Mouse (Mus musculus): Measurements from ENCODE around the gene Fam173a. TPM values are rescaled to one million over a fixed set of nuclear protein-coding genes. Genes with fewer than 3 reads are reported as not detected.
A peak's percentile ranks its signal among the peaks of the same experiment; 100 is the strongest.

The Fam173a gene
- 72.6 and 82.3 TPM in 2 replicates for polyA plus RNA-seq (2014; fragmentation: Nextera tagmentation; extraction: Ambion mirVana)

- Histone ChIP-seq H3K9ac (ENCODE audit: low read length) (peak within 1 kb of the TSS; percentile 72), H3K4me3 (ENCODE audit: low read depth, low read length) (peak within 1 kb of the TSS; percentile 65), H3K27ac (ENCODE audit: low read depth, low read length) (peak within 1 kb of the TSS; percentile 93), H3K4me2 (ENCODE audit: low read length) (peak within 1 kb of the TSS; percentile 95), H3K9me3 (replicated peaks; ENCODE audit: control insufficient read depth, low read length) (no peaks in the 10 kb centered on the region), H3K36me3 (ENCODE audit: control insufficient read depth, insufficient read depth, low read length) (peaks cover 19% of the 10 kb centered on the region), H3K4me1 (ENCODE audit: control insufficient read depth, insufficient read depth, low read length) (peaks cover 41% of the 10 kb centered on the region), H3K27me3 (replicated peaks; ENCODE audit: control insufficient read depth, insufficient read depth, low read length) (no peaks in the 10 kb centered on the region)
- DNase-seq (ENCODE audit: low spot score) (peak; percentile 85), ATAC-seq (peak; percentile 63)
- 0% methylated on average over 14 of the region's 14 CpGs for WGBS
Observed at GRCm38 (mm10) chr17:25792615-25793014, at the start of gene Fam173a. Fam173a (minus strand) TSS chr17:25792901.

- Histone ChIP-seq H3K36me3 (ENCODE audit: control insufficient read depth, insufficient read depth, low read length) (peaks cover 49% of the 10 kb centered on the region), H3K27ac (ENCODE audit: low read depth, low read length) (no peak within 1 kb of the TSS), H3K9ac (ENCODE audit: low read length) (no peak within 1 kb of the TSS), H3K27me3 (replicated peaks; ENCODE audit: control insufficient read depth, insufficient read depth, low read length) (no peaks in the 10 kb centered on the region), H3K4me1 (ENCODE audit: control insufficient read depth, insufficient read depth, low read length) (peaks cover 21% of the 10 kb centered on the region), H3K4me3 (ENCODE audit: low read depth, low read length) (no peak within 1 kb of the TSS), H3K9me3 (replicated peaks; ENCODE audit: control insufficient read depth, low read length) (no peaks in the 10 kb centered on the region), H3K4me2 (ENCODE audit: low read length) (no peak within 1 kb of the TSS)
- DNase-seq (ENCODE audit: low spot score) (no peak), ATAC-seq (no peak)
- 94% methylated on average over 22 of the region's 22 CpGs for WGBS
Observed at GRCm38 (mm10) chr17:25841117-25841880, 48.6 kb upstream of the Fam173a start, which contains the start of gene Gm20683. Gm20683 (minus strand) TSS chr17:25841763.

GRCm38 (mm10) chr17:25840519-25840918 lies 47.8 kb upstream of the Fam173a start:
- Histone ChIP-seq H3K36me3 (ENCODE audit: control insufficient read depth, insufficient read depth, low read length) (peaks cover 51% of the 10 kb centered on the region), H3K27me3 (replicated peaks; ENCODE audit: control insufficient read depth, insufficient read depth, low read length) (no peaks in the 10 kb centered on the region), H3K4me1 (ENCODE audit: control insufficient read depth, insufficient read depth, low read length) (peaks cover 25% of the 10 kb centered on the region), H3K4me3 (ENCODE audit: low read depth, low read length) (no peak overlapping the region), H3K4me2 (ENCODE audit: low read length) (no peak overlapping the region), H3K27ac (ENCODE audit: low read depth, low read length) (no peak overlapping the region), H3K9ac (ENCODE audit: low read length) (no peak overlapping the region), H3K9me3 (replicated peaks; ENCODE audit: control insufficient read depth, low read length) (no peaks in the 10 kb centered on the region)
- 98% methylated on average over 6 of the region's 6 CpGs for WGBS
- no peak for ATAC-seq
- DNase-seq (ENCODE audit: low spot score): no peak

GRCm38 (mm10) chr17:25839455-25840235 lies 46.9 kb upstream of the Fam173a start:
- Histone ChIP-seq H3K9me3 (replicated peaks; ENCODE audit: control insufficient read depth, low read length) (no peaks in the 10 kb centered on the region), H3K4me3 (ENCODE audit: low read depth, low read length) (no peak overlapping the region), H3K4me2 (ENCODE audit: low read length) (no peak overlapping the region), H3K27ac (ENCODE audit: low read depth, low read length) (no peak overlapping the region), H3K27me3 (replicated peaks; ENCODE audit: control insufficient read depth, insufficient read depth, low read length) (no peaks in the 10 kb centered on the region), H3K9ac (ENCODE audit: low read length) (no peak overlapping the region), H3K36me3 (ENCODE audit: control insufficient read depth, insufficient read depth, low read length) (peaks cover 59% of the 10 kb centered on the region), H3K4me1 (ENCODE audit: control insufficient read depth, insufficient read depth, low read length) (peaks cover 32% of the 10 kb centered on the region)
- ATAC-seq: no peak
- no peak for DNase-seq (ENCODE audit: low spot score)
- WGBS: 85% methylated on average over 14 of the region's 14 CpGs

- no peak overlapping the region for H3K27ac ChIP-seq (ENCODE audit: low read depth, low read length)
- H3K36me3 ChIP-seq (ENCODE audit: control insufficient read depth, insufficient read depth, low read length): peaks cover 59% of the 10 kb centered on the region
- no peaks in the 10 kb centered on the region for H3K27me3 ChIP-seq (replicated peaks; ENCODE audit: control insufficient read depth, insufficient read depth, low read length)
- no peak for DNase-seq (ENCODE audit: low spot score)
- no peak overlapping the region for H3K4me3 ChIP-seq (ENCODE audit: low read depth, low read length)
- no peak overlapping the region for H3K9ac ChIP-seq (ENCODE audit: low read length)
- ATAC-seq: no peak
- peaks cover 39% of the 10 kb centered on the region for H3K4me1 ChIP-seq (ENCODE audit: control insufficient read depth, insufficient read depth, low read length)
- no peak overlapping the region for H3K4me2 ChIP-seq (ENCODE audit: low read length)
- whole genome bisulfite sequencing: 91% methylated on average over 4 of the region's 4 CpGs
- H3K9me3 ChIP-seq (replicated peaks; ENCODE audit: control insufficient read depth, low read length): no peaks in the 10 kb centered on the region
Observed at GRCm38 (mm10) chr17:25838904-25839303, 46.2 kb upstream of the Fam173a start.

GRCm38 (mm10) chr17:25837533-25837932 lies 44.8 kb upstream of the Fam173a start:
- H3K27me3 ChIP-seq (replicated peaks; ENCODE audit: control insufficient read depth, insufficient read depth, low read length): no peaks in the 10 kb centered on the region
- H3K4me3 ChIP-seq (ENCODE audit: low read depth, low read length): no peak overlapping the region
- H3K4me2 ChIP-seq (ENCODE audit: low read length): peak overlapping the region; percentile 72
- peaks cover 53% of the 10 kb centered on the region for H3K36me3 ChIP-seq (ENCODE audit: control insufficient read depth, insufficient read depth, low read length)
- no peaks in the 10 kb centered on the region for H3K9me3 ChIP-seq (replicated peaks; ENCODE audit: control insufficient read depth, low read length)
- peak overlapping the region; percentile 72; the same call in 1 of the 2 replicates for H3K9ac ChIP-seq (ENCODE audit: low read length)
- peak overlapping the region; percentile 67 for H3K27ac ChIP-seq (ENCODE audit: low read depth, low read length)
- WGBS: 27% methylated on average over 3 of the region's 3 CpGs
- peaks cover 38% of the 10 kb centered on the region for H3K4me1 ChIP-seq (ENCODE audit: control insufficient read depth, insufficient read depth, low read length)
- DNase-seq (ENCODE audit: low spot score) (peak; percentile 60), ATAC-seq (no peak)

- no peaks in the 10 kb centered on the region for H3K27me3 ChIP-seq (replicated peaks; ENCODE audit: control insufficient read depth, insufficient read depth, low read length)
- peak within 1 kb of the TSS; percentile 72 for H3K9ac ChIP-seq (ENCODE audit: low read length)
- H3K9me3 ChIP-seq (replicated peaks; ENCODE audit: control insufficient read depth, low read length): no peaks in the 10 kb centered on the region
- H3K36me3 ChIP-seq (ENCODE audit: control insufficient read depth, insufficient read depth, low read length): peaks cover 49% of the 10 kb centered on the region
- peaks cover 39% of the 10 kb centered on the region for H3K4me1 ChIP-seq (ENCODE audit: control insufficient read depth, insufficient read depth, low read length)
- H3K4me2 ChIP-seq (ENCODE audit: low read length): peak within 1 kb of the TSS; percentile 72
- DNase-seq (ENCODE audit: low spot score): peak; percentile 84
- H3K4me3 ChIP-seq (ENCODE audit: low read depth, low read length): peak within 1 kb of the TSS; percentile 38
- peak; percentile 27 for ATAC-seq
- WGBS: under 1% methylated on average over 26 of the region's 29 CpGs
- peak within 1 kb of the TSS; percentile 67 for H3K27ac ChIP-seq (ENCODE audit: low read depth, low read length)
Observed at GRCm38 (mm10) chr17:25837076-25837410, 44.3 kb upstream of the Fam173a start, which contains the start of gene Rhbdl1. Rhbdl1 (minus strand) TSS chr17:25837295.

- peak overlapping the region; percentile 72 for H3K9ac ChIP-seq (ENCODE audit: low read length)
- 22% methylated on average over 21 of the region's 23 CpGs for WGBS
- peaks cover 44% of the 10 kb centered on the region for H3K4me1 ChIP-seq (ENCODE audit: control insufficient read depth, insufficient read depth, low read length)
- no peak for ATAC-seq
- peaks cover 47% of the 10 kb centered on the region for H3K36me3 ChIP-seq (ENCODE audit: control insufficient read depth, insufficient read depth, low read length)
- peak overlapping the region; percentile 72 for H3K4me2 ChIP-seq (ENCODE audit: low read length)
- H3K27ac ChIP-seq (ENCODE audit: low read depth, low read length): peak overlapping the region; percentile 67
- H3K4me3 ChIP-seq (ENCODE audit: low read depth, low read length): peak overlapping the region; percentile 38
- DNase-seq (ENCODE audit: low spot score): peak; percentile 21
- H3K9me3 ChIP-seq (replicated peaks; ENCODE audit: control insufficient read depth, low read length): no peaks in the 10 kb centered on the region
- H3K27me3 ChIP-seq (replicated peaks; ENCODE audit: control insufficient read depth, insufficient read depth, low read length): no peaks in the 10 kb centered on the region
Observed at GRCm38 (mm10) chr17:25836397-25837075, 43.8 kb upstream of the Fam173a start.

Data from forebrain, embryonic 14.5 days (tissue).